Mouse (Mus musculus): ENCODE measurements around the gene Gucd1. TPM values are rescaled to one million over a fixed set of nuclear protein-coding genes. Genes with fewer than 3 reads are reported as not detected.
A peak's percentile ranks its signal among the peaks of the same experiment; 100 is the strongest.
"Not testable (repeated sequence)": the region's sequence is repeated elsewhere in the genome, so short reads cannot be mapped to it uniquely, and the experiment has no call there.

The Gucd1 gene
- total RNA-seq, 2 experiments from 2014 or later = 21.6 to 22.0 TPM

DNA sequence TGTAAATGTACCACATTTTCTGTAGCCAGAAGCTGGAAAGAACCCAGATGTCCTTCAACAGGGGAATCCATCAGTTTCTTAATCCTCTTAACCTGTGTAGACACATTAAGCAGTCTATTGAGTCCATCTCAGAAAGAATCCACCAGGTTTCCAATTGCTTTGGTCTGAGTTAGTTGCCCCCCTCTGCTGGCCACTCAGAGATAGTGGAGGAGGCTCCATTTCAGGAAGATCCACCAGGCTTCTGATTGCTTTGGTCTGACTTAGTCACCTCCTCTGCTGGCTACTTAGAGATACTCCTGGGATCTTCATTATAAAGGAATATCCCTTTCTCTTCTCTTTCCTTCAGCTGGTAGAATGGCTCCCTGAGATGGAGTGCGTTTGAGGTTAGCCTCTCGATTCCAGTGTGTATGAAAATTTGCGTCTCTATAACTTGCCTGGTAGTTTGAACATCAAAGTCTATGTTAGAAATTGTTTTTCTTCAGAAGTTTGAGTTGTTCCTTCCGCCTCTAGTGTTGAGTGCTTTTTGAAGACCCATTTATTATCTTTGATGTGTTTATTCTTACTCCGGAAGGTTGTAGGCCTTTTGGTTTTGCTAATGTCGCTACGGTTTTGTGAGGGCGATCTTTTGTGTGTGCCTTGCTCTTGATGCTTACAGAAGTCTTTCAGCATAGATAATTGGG, 100.3 kb downstream of the Gucd1 start:
- no peak for DNase-seq (ENCODE audit: extremely low spot score in 1 of 2, low spot score in 2 of 2)
- intact Hi-C loops (cut with DNase I) = no loop called here

DNA sequence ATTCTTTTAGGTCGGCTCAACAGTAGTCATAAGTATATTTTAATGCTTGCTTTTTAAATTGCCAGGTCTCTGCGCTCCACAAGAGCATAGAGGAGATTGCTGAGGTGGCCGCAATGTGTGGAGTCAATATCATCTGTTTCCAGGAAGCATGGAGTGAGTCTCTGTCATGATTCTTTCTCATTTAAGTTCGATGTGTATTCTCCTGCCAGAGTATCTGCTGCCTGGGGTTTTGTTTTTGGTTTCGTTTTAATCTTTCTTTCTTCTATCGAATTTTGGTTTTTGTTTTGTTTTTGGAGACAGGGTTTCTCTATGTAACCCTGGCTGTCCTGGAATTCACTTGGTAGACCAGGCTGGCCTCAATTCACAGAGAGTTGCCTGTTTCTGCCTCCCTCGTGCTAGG, 102.8 kb downstream of the Gucd1 start:
- intact Hi-C loops (cut with DNase I) = no loop called here
- DNase-seq (ENCODE audit: extremely low spot score in 1 of 2, low spot score in 2 of 2) = no peak

DNA sequence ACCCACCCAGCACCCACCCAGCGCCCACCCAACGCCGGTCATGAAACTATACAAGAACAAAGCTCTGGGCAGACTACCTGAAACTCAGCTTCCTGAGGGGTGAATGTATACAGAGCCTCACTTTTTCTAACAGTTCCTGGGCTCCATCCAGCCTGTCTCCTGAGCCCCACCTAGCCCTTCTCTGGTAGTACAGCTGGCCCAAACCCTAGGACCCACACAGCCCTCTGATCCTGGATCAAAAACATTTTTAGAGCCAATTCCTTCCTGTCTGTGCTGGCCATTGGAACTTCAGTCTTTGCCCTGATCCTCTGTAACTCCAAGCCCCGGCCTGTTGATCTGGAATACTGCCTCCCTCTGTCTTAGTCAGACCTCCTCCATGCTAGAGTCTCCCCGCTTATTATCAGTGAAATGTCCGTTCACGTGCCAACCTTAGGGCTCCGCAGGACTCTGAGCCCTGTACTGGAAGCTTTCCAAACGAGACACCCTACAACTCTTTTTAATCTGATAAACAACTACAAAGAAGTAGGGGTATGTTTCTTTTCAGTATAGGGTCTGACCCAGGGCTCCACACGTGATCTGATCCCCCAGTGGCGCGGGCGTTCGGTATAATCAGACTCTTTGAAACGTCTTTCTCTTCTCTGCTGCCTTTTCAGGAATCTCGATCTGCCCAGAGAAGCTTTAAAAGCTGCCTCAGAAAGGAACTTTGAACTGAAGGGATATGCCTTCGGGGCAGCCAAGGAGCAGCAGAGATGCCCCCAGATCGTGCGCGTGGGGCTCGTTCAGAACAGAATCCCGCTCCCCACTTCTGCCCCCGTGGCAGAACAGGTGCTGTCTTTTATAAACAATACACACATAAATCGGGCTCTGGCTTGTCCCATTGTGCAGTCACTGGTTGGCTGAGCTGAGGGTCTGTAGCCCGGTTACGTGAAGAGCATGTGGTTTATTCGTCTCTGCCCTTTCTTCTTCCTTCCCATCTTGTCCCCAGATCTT, 105.4 kb downstream of the Gucd1 start:
- DNase-seq (ENCODE audit: extremely low spot score in 1 of 2, low spot score in 2 of 2) = no peak
- intact Hi-C loops (cut with DNase I) = no loop called here

DNA sequence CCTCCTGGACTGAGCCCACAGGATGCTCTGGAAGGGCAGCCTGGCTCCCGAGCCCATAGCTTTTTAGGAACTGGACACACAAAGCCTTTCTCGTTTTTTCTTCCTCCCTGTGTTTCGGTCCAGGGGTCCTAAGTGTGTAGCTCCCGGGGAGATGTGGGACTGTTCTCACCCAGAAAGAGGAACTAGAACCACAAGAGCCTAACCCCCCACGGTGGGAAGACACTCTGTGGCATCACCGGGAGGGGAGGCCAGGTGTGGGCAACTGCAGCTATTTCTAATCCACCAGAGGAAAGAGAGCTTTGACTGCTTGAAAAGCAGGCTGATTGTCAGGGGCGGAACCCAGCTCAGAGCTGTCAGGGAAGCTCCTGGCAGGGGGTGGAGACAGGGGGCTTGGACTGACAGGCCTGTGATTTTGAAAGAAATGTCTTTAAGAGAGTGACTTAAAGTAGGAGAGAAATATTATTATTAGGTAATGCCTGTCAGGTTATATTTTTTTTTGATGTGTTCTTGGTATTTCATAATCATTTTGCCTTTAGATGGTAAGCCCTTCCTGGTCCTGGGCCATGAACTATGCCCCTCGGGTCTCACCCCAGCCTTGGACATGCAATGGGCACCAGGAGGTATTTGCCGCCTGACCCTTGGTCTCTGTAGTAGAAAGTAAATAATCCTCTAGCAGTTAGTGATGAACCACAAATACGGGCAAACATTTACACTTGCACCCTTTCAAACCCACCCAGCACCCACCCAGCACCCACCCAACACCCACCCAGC, 106.2 kb downstream of the Gucd1 start:
- intact Hi-C loops (cut with DNase I) = not testable (repeated sequence)

DNA sequence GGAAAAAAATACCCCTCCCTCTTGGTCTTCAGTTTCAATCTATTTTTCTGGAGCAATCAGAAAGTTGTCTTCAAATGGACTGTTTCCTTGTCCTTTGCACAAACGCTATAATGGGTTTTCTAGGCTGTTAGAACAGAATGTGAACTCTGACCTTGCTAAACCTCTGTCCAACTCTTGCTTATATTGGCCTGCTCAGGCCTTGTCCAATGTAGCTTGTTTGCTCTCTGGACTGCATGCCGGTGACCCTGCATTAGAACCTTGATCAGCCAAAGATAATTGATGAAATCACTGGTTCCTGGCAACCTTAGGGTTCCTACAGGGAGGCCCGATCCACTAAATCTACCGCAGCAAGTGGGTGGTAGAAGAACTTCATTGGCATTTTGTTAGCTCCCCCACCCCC, 110.0 kb downstream of the Gucd1 start:
- intact Hi-C loops (cut with DNase I) = no loop called here
- DNase-seq (ENCODE audit: extremely low spot score in 1 of 2, low spot score in 2 of 2) = no peak

More for the DNA sequence above, 106.2 kb downstream of the Gucd1 start:
- DNase-seq (ENCODE audit: extremely low spot score in 1 of 2, low spot score in 2 of 2) = not testable (repeated sequence)

DNA sequence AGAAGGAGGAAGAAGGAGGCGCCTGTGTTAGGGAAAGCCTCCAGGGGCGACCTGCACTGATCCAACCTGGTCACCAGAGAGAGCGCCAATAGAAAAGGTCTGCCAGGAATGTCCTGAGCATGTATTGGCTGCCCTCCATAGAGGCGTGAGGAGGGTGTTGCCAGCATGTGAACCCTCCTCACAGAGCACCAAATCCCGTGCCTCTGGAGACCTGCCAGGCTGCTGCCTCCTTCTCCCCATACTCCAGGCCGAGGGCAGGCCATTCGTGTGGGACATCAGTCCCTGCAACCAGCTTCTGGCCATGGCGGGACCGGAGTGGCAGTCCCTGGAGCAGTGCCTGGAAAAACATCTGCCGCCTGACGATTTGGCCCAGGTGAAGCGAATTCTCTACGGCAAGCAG, 111.0 kb downstream of the Gucd1 start:
- intact Hi-C loops (cut with DNase I) = no loop called here
- DNase-seq (ENCODE audit: extremely low spot score in 1 of 2, low spot score in 2 of 2) = peak in 1 of 2 experiments; percentile 71

DNA sequence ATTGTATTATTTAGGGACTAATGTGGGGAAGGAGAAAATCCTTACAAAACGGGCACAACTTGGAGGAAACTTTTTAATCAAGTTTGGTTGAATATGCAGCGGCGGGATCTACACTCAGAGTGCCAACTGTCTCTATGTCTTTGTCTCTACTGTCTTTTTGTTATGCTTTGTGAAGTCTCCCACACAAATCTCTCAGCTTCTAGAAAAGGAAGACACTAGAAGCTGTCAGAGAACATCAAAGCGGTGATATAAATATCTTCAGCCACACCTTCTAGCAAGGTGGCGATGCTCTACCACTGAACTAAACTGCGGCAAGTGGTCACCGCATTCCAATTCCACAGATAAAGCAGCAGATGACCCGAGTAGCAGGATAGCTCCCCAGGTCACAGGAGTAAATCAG, 111.9 kb downstream of the Gucd1 start:
- intact Hi-C loops (cut with DNase I) = no loop called here
- no peak for DNase-seq (ENCODE audit: extremely low spot score in 1 of 2, low spot score in 2 of 2)

DNA sequence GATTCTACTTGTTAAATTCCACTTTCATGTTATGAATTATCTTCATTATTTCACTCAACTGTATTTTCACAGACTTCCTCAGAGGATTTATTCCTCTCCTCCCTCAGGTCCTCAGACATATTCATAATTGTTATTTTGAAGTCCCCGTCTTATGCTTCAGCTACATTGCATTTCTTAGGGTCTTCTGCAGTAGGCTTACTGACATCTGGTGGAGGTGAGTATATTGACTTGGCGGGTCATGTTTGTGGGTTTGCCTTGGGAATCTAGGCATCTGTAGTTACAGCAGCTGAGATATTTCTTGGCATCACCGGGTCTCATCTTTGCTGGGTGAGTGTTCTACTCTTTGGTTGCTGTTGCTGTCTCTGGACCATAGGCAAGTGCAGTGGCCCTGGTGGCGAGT, 116.8 kb downstream of the Gucd1 start, which contains the start of gene Upb1:
TSS of gene Upb1 (plus strand) at position 158 of the 400 bp plus-strand sequence.
- intact Hi-C loops (cut with DNase I) = no loop called here

DNA sequence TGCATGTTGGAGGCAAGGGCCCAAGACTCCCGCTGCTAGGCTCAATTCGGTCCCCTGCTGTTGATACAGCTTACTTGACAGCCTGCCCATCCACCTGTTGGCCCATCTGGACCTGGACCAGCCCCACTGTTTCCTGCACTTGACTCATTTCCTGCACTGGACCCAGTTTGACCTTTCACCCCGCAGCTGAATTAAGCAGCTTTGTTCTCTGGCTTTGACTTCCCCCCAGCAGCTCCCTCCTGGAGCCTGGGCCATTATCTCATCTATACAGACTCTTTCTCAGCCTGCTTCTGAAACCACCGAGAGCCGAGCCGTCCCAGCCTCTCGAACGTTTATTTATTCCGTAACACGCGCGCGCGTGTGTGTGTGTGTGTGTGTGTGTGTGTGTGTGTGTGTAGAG, 120.8 kb downstream of the Gucd1 start:
- DNase-seq (ENCODE audit: extremely low spot score in 1 of 2, low spot score in 2 of 2) = peak in 1 of 2 experiments; percentile 87
- intact Hi-C loops (cut with DNase I) = no loop called here

More for the DNA sequence above, 116.8 kb downstream of the Gucd1 start, which contains the start of gene Upb1:
- no peak for DNase-seq (ENCODE audit: extremely low spot score in 1 of 2, low spot score in 2 of 2)

DNA sequence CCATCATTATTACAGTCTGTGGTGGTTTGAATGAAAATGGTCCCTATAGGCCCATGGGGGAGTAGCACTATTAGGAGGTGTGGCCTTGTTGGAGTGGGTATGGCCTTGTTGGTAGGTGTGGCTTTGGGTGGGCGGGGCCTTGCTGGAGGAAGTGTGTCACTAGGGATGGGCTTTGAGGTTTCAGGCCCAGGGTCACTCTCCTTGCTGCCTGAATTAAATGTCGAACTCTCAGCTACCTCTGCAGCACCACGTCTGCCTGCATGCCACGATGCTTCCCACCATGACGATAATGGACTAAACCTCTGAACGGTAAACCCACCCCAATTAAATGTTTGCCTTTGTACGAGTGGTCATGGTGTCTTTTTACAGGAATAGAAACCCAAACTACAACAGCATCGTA, 123.0 kb downstream of the Gucd1 start:
- DNase-seq (ENCODE audit: extremely low spot score in 1 of 2, low spot score in 2 of 2) = no peak
- intact Hi-C loops (cut with DNase I) = no loop called here

DNA sequence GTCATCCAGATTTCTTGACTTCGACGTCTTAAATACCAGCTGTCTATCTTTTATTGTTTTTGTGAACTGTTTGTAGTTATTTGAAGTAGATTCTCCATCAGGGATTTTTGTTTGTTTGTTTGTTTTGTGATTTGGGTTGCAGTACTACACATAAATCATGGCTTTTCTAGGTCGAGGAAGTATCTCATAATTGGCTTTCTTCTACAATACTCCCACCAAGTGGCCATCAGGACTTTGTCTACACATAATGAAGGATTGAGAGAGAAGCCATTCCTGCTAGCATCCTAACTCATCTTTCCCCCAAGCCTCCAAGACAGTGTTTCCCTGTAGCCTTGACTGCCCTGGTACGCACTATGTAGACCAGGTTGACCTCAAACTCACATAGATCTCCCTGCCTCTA, 126.9 kb downstream of the Gucd1 start:
- no peak for DNase-seq (ENCODE audit: extremely low spot score in 1 of 2, low spot score in 2 of 2)
- intact Hi-C loops (cut with DNase I) = no loop called here

DNA sequence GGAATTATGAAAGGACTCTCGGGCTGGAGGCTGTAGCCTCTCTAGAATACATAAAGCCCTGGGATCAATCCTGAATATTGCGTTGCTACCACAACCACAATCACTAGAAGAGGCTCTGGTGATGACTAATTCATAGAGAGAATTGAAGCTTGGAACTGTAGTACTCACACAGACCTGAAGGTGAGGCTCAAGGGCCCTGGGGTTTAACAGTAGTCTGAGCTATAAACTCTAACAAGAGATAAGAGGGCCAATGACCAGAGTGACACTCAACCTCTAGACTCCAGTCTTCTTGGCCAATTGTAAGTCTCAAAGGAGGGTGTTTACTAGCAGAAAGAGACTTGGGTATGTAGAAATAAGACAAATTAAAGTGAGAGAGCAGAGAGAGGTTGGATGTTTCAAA, 127.6 kb downstream of the Gucd1 start:
- DNase-seq (ENCODE audit: extremely low spot score in 1 of 2, low spot score in 2 of 2) = no peak
- intact Hi-C loops (cut with DNase I) = no loop called here

DNA sequence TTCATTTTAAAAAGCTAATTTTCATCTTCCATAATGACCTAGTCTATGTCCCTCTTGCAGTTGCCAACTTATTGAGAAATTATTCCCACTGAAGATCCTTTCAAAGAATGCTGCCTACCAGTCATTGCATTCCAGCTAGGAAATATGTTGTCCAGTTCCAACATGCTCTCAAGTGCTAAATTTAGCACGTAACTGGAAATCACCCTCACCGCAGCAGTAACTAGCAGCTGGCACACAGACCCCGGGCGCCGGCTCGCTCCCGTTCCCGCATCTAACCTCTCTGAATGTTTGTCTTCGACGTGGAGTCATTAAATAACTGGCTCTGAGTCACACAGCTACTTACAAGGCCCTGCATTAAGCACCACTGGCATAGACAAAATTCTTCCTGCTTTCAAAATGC, 139.1 kb downstream of the Gucd1 start:
- no peak for DNase-seq (ENCODE audit: extremely low spot score in 1 of 2, low spot score in 2 of 2)
- intact Hi-C loops (cut with DNase I) = no loop called here

DNA sequence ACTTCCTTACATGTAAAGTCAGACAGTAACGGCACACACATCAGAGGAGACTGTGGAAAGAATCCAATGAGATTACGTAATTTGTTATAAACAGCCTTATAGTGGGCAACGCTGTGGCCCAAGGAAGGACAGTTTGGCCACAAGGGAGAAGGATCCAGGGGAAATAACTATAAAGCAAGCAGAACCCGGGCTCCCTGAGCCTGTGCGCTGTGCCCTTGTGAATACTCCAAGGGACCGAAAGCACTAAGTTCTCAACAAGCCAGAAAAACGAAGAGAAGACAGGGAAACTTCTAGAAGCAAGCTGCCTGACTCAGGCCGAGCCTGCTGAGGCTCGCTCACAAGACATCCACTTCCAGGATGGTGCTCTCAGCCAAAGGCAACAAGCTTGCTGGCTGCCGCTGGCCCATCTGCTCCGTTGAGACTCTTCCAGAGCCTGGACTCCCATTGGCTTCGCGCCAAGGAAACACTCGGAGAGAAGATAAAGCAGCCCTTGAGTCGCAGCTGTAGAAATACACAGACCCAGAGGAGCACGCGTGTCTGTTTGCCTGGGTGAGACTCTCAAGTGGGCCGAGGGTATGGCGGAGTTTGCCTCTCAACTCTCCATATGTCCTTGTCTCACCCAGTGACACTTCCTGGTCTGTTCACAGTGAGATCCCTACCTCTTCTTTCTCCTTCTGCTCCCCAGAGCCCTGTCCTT, 144.0 kb downstream of the Gucd1 start:
- peak in 1 of 2 experiments; percentile 42 for DNase-seq (ENCODE audit: extremely low spot score in 1 of 2, low spot score in 2 of 2)
- intact Hi-C loops (cut with DNase I) = not testable (repeated sequence)

DNA sequence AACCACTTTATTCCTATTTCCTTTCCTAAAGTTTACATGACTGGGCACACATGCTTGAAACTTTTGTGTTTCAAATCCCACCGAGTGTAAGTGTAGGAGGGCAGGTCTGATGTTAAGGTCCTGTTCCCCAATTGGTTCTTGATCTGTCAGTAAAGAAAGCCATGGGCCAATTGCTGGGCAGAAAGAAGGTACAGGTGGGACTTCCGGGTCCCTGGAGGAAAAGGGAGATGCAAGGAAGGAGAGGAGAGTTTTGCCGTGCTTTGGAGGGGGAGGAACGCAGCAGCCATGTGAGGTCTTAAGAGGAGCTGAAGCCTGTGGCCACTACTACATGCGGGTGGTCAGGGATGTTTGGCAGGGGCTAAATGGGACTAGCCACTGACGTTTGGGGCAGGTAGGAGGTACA, 152.5 kb downstream of the Gucd1 start:
- DNase-seq (ENCODE audit: extremely low spot score in 1 of 2, low spot score in 2 of 2) = no peak
- intact Hi-C loops (cut with DNase I) = no loop called here

DNA sequence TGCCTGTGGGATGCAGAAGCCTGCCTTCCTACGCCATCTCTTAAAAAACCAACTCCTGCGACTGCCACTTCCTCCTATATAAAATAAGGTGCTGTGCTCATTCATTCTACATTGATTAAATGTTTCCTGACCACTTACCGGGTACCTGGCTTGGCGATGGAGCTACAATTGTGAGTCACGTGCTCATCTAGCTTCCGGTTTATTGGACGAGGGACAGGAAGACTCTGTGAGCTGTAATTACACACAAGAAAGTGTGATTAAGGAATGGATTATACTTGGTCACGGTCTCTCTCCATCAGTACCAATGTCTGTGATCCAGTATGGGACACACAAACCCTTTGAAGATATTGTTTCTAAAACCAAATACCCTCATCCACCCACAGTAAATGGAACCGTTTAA, 153.0 kb downstream of the Gucd1 start:
- intact Hi-C loops (cut with DNase I) = no loop called here
- DNase-seq (ENCODE audit: extremely low spot score in 1 of 2, low spot score in 2 of 2) = no peak

DNA sequence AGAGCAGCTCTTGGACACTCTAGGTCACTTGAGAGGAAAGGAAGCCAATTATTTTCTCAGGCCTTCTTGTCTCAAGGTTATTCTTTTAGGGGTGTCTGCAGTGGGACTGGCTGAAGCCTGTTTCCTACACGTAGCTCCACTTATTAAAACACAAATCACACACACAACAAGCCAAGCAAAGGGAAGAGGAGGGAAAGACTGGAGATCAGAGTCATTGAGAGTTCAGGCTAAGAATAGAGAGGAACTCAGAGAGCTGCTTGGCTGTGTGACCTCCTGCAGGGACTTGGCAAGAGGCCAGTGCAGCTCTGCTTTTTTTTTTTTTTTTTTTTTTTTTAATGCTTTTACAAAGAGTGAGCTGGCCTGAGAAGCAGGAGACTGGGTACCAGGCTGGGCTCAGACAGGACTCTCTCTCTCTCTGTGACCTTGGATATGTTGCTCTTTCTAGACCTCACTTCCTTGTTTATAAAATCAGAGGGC, 153.5 kb downstream of the Gucd1 start:
- peak; percentile 9 to 85 for DNase-seq (ENCODE audit: extremely low spot score in 1 of 2, low spot score in 2 of 2)
- intact Hi-C loops (cut with DNase I) = not testable (repeated sequence)

DNA sequence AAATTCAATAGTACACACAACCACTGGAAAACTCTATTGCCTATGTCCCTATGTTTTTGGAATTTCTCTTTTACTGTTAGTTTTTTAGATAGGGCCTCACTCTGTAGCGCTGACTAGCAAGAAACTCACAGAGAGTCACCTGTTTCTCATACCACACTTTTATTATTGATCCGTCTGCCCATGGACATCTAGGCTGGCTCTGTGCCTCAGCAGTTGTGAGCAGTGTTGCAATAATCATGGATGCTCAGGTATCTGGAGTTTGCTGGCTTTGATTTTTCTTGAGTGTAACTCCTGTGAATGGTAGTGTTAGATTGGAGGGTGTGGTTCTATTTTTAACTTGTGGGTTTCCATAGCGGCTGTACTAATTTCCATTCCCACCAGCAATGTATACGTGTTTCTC, 162.4 kb downstream of the Gucd1 start:
- intact Hi-C loops (cut with DNase I) = no loop called here
- DNase-seq (ENCODE audit: extremely low spot score in 1 of 2, low spot score in 2 of 2) = no peak

Measured in left cerebral cortex, postnatal 10 days (tissue).